Mouse (Mus musculus) liver, postnatal 0 days (tissue): ENCODE results near the gene Smyd2. TPM values are rescaled to one million over a fixed set of nuclear protein-coding genes. Genes with fewer than 3 reads are reported as not detected.
A peak's percentile ranks its signal among the peaks of the same experiment; 100 is the strongest.

Experiments
- ATAC-seq: fragments of 200-750 bp; cut with Nextera tagmentation; 2 replicates; pipeline ENCODE4 v1.8.0; 2017; ENCODE audit warnings: mild to moderate bottlenecking, moderate library complexity
- DNase-seq: peaks from one replicate; pipeline ENCODE4 v3.0.0-alpha.2; 2016
- H3K27ac ChIP-seq: fragments of 300-500 bp; sonication (generic); 2 replicates; pipeline ENCODE4 v1.5.1; 2014; ENCODE audit warnings: antibody characterized with exemption, moderate library complexity, mild to moderate bottlenecking, low read depth
- H3K27me3 ChIP-seq: fragments of 300-500 bp; sonication (generic); 2 replicates; pipeline ENCODE4 v1.6.1; 2014; ENCODE audit warnings: low read length, control low read depth, mixed read lengths; ENCODE audit not compliant: insufficient read depth
- H3K36me3 ChIP-seq: fragments of 300-500 bp; sonication (generic); replicated peaks from 2 replicates; pipeline ENCODE4 v1.6.1; 2014; ENCODE audit warnings: mild to moderate bottlenecking, control low read depth, low read length, moderate library complexity, mixed read lengths; ENCODE audit not compliant: insufficient read depth
- H3K4me1 ChIP-seq: fragments of 300-500 bp; sonication (generic); 2 replicates; pipeline ENCODE4 v1.6.1; 2014; ENCODE audit warnings: antibody characterized with exemption, mild to moderate bottlenecking, control low read depth; ENCODE audit not compliant: insufficient read depth
- H3K4me2 ChIP-seq: fragments of 300-500 bp; sonication (generic); 2 replicates; pipeline ENCODE4 v1.6.1; 2014; ENCODE audit warnings: low read depth, mild to moderate bottlenecking, low read length, moderate library complexity, mixed read lengths
- H3K4me3 ChIP-seq: fragments of 300-500 bp; sonication (generic); 2 replicates; pipeline ENCODE4 v1.5.1; 2014; ENCODE audit warnings: low read depth, low read length
- H3K9ac ChIP-seq: fragments of 300-500 bp; sonication (generic); replicated peaks from 2 replicates; pipeline ENCODE4 v1.6.1; 2014; ENCODE audit warnings: mild to moderate bottlenecking, moderate library complexity
- H3K9me3 ChIP-seq: fragments of 300-500 bp; sonication (generic); 2 replicates; pipeline ENCODE4 v1.6.1; 2016; ENCODE audit warnings: mild to moderate bottlenecking, control low read depth, low read length, mixed read lengths
- CTCF ChIP-seq: sonication (generic); IDR thresholded peaks from 2 replicates; pipeline ENCODE4 v1.5.1; 2016; ENCODE audit warnings: antibody characterized with exemption, low read depth
- EP300 ChIP-seq: IDR thresholded peaks from 2 replicates; pipeline ENCODE4 v1.6.1; 2016; ENCODE audit warnings: antibody characterized with exemption, low read depth, mild to moderate bottlenecking
- WGBS: fragments of 180-500 bp; shearing (Covaris S2); extraction: QIAGEN DNeasy Blood & Tissue Kit; methylation state at CpG from one replicate; pipeline ENCODE4 v1.1.7; 2014; ENCODE audit not compliant: insufficient replicate concordance; 5-methylcytosine and 5-hydroxymethylcytosine counted together
- polyA plus RNA-seq: library from polyadenylated mRNA; unstranded; fragments of >200 nt; fragmentation: Nextera tagmentation; extraction: Ambion mirVana; gene quantifications from 2 replicates; pipeline ENCODE4 v1.2.1, GENCODE M21; 2015

Gene Smyd2
- polyA plus RNA-seq, 1 experiment from 2014 or later: 23.3 TPM

GRCm38 (mm10) chr1:189882886-189883285, 39.3 kb downstream of the Smyd2 start:
- Histone ChIP-seq H3K4me1 (no peaks in the 10 kb centered on the region), H3K36me3 (peaks cover 2% of the 10 kb centered on the region; the same call in 1 of the 2 replicates), H3K4me2 (no peak overlapping the region), H3K9me3 (no peaks in the 10 kb centered on the region), H3K27me3 (no peaks in the 10 kb centered on the region), H3K9ac (no peak overlapping the region), H3K4me3 (no peak overlapping the region), H3K27ac (no peak overlapping the region)
- no peak for ATAC-seq
- 45% methylated on average over 7 of the region's 7 CpGs for WGBS
- peak; percentile 70 for DNase-seq
- TF ChIP-seq EP300 (no peak), CTCF (peak; percentile 81)

GRCm38 (mm10) chr1:189880745-189881144, 41.4 kb downstream of the Smyd2 start:
- DNase-seq: no peak

GRCm38 (mm10) chr1:189879965-189880364, 42.2 kb downstream of the Smyd2 start:
- DNase-seq (no peak), ATAC-seq (no peak)
- WGBS: 78% methylated on average over 8 of the region's 8 CpGs
- Histone ChIP-seq H3K27me3 (no peaks in the 10 kb centered on the region), H3K36me3 (no peaks in the 10 kb centered on the region; the same call in 1 of the 2 replicates), H3K4me1 (no peaks in the 10 kb centered on the region), H3K4me3 (no peak overlapping the region), H3K9ac (no peak overlapping the region), H3K27ac (no peak overlapping the region), H3K4me2 (no peak overlapping the region), H3K9me3 (no peaks in the 10 kb centered on the region)
- TF ChIP-seq CTCF (no peak), EP300 (no peak)

More at GRCm38 (mm10) chr1:189880745-189881144, 41.4 kb downstream of the Smyd2 start:
- ATAC-seq: no peak
- Histone ChIP-seq H3K4me3 (no peak overlapping the region), H3K9me3 (no peaks in the 10 kb centered on the region), H3K27me3 (no peaks in the 10 kb centered on the region), H3K4me1 (no peaks in the 10 kb centered on the region), H3K9ac (no peak overlapping the region), H3K36me3 (no peaks in the 10 kb centered on the region; the same call in 1 of the 2 replicates), H3K4me2 (no peak overlapping the region), H3K27ac (no peak overlapping the region)
- TF ChIP-seq CTCF (no peak), EP300 (no peak)
- WGBS: 87% methylated on average over 14 of the region's 14 CpGs

DNA sequence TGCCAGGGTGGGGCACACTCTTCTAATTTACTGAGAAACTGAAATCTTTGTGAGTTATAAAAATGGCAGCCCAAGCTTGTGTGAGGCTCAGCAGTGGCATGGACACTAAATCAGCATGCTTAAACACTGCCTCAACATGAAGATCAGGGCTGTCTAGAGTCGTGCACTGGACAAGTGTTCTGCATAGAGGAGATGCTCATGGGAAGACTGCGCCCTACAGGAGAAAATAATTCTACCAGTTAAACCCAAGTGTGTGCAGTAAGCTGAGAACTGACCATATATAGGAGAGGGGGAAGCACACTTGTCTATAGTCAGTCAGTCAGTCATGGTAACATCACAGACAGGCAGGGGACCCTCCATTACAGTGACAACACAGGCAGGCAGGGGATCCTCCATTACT, 43.0 kb downstream of the Smyd2 start:
- TF ChIP-seq CTCF (peak; percentile 37), EP300 (no peak)
- Histone ChIP-seq H3K36me3 (no peaks in the 10 kb centered on the region; the same call in 1 of the 2 replicates), H3K27me3 (no peaks in the 10 kb centered on the region), H3K4me1 (no peaks in the 10 kb centered on the region), H3K9ac (no peak overlapping the region), H3K4me2 (no peak overlapping the region), H3K9me3 (no peaks in the 10 kb centered on the region), H3K27ac (no peak overlapping the region), H3K4me3 (no peak overlapping the region)
- no peak for DNase-seq
- ATAC-seq: no peak
- WGBS: 57% methylated on average over 2 of the region's 2 CpGs

GRCm38 (mm10) chr1:189876162-189876561, 46.0 kb downstream of the Smyd2 start:
- Histone ChIP-seq H3K9ac (no peak overlapping the region), H3K4me3 (no peak overlapping the region), H3K27me3 (no peaks in the 10 kb centered on the region), H3K9me3 (no peaks in the 10 kb centered on the region), H3K36me3 (no peaks in the 10 kb centered on the region), H3K27ac (no peak overlapping the region), H3K4me1 (no peaks in the 10 kb centered on the region), H3K4me2 (no peak overlapping the region)
- TF ChIP-seq CTCF (no peak), EP300 (no peak)
- WGBS: 79% methylated on average over 8 of the region's 8 CpGs
- no peak for DNase-seq
- ATAC-seq: no peak

GRCm38 (mm10) chr1:189875439-189875861, 46.7 kb downstream of the Smyd2 start:
- Histone ChIP-seq H3K27ac (no peak overlapping the region), H3K9ac (no peak overlapping the region), H3K4me1 (no peaks in the 10 kb centered on the region), H3K4me2 (no peak overlapping the region), H3K9me3 (no peaks in the 10 kb centered on the region), H3K36me3 (no peaks in the 10 kb centered on the region), H3K4me3 (no peak overlapping the region), H3K27me3 (no peaks in the 10 kb centered on the region)
- no peak for ATAC-seq
- TF ChIP-seq EP300 (no peak), CTCF (no peak)
- no peak for DNase-seq
- WGBS: 40% methylated on average over 6 of the region's 6 CpGs

GRCm38 (mm10) chr1:189873591-189873990, 48.6 kb downstream of the Smyd2 start:
- no peaks in the 10 kb centered on the region for H3K36me3 ChIP-seq
- H3K9ac ChIP-seq: no peak overlapping the region
- no peak overlapping the region for H3K4me2 ChIP-seq
- H3K4me3 ChIP-seq: no peak overlapping the region
- H3K27ac ChIP-seq: no peak overlapping the region
- no peak for ATAC-seq
- 75% methylated on average over 8 of the region's 8 CpGs for WGBS
- H3K9me3 ChIP-seq: no peaks in the 10 kb centered on the region
- TF ChIP-seq CTCF (no peak), EP300 (no peak)
- H3K4me1 ChIP-seq: no peaks in the 10 kb centered on the region
- no peaks in the 10 kb centered on the region for H3K27me3 ChIP-seq
- no peak for DNase-seq
